Mouse (Mus musculus) liver, adult 2 months (tissue): ENCODE data around the gene Dctpp1. TPM values are rescaled to one million over a fixed set of nuclear protein-coding genes. Genes with fewer than 3 reads are reported as not detected.

Source experiments
- DNase-seq: peaks from one replicate; pipeline ENCODE4 v3.0.0-alpha.2; 2011; ENCODE audit warnings: low read depth, low spot score; ENCODE audit errors: extremely low read depth
- H3K27ac ChIP-seq: fragments of 200-500 bp; replicated peaks from 2 replicates; pipeline ENCODE4 v1.5.1; 2012; ENCODE audit warnings: low read depth, mild to moderate bottlenecking, control low read depth, inconsistent platforms, low read length; ENCODE audit not compliant: insufficient read depth
- H3K27me3 ChIP-seq: fragments of 200-500 bp; 2 replicates; pipeline ENCODE4 v1.6.1; 2012; ENCODE audit warnings: mild to moderate bottlenecking, moderate library complexity, low read length, inconsistent platforms; ENCODE audit not compliant: control insufficient read depth, insufficient read depth
- H3K36me3 ChIP-seq: fragments of 200-500 bp; 2 replicates; pipeline ENCODE4 v1.6.1; 2012; ENCODE audit warnings: low read length, inconsistent platforms; ENCODE audit not compliant: control insufficient read depth, insufficient read depth
- H3K4me1 ChIP-seq: fragments of 200-500 bp; 2 replicates; pipeline ENCODE4 v1.6.1; 2011; ENCODE audit warnings: low read length; ENCODE audit not compliant: control insufficient read depth, insufficient read depth
- H3K4me3 ChIP-seq: fragments of 200-500 bp; 2 replicates; pipeline ENCODE4 v1.5.1; 2011; ENCODE audit warnings: low read depth, mild to moderate bottlenecking, control low read depth, low read length, moderate library complexity; ENCODE audit not compliant: insufficient read depth
- H3K79me2 ChIP-seq: fragments of 200-500 bp; 2 replicates; pipeline ENCODE4 v1.6.1; 2012; ENCODE audit warnings: inconsistent platforms, mild to moderate bottlenecking, low read length, moderate library complexity; ENCODE audit not compliant: control insufficient read depth, insufficient read depth
- H3K9ac ChIP-seq: fragments of 200-500 bp; 2 replicates; pipeline ENCODE4 v1.6.1; 2012; ENCODE audit warnings: low read depth, mild to moderate bottlenecking, control low read depth, inconsistent platforms, low read length
- CTCF ChIP-seq: fragments of 200-500 bp; IDR thresholded peaks from 2 replicates; pipeline ENCODE4 v1.5.1; 2011; ENCODE audit warnings: low read depth, low read length, control low read depth
- POLR2A ChIP-seq: fragments of 200-500 bp; IDR thresholded peaks from 2 replicates; pipeline ENCODE4 v1.6.1; 2011; ENCODE audit warnings: low read length, control low read depth; ENCODE audit not compliant: insufficient read depth; ENCODE audit errors: extremely low read depth
- WGBS: fragments of 180-500 bp; shearing (Covaris S2); methylation state at CpG from one replicate; pipeline ENCODE4 v1.1.7; 2018; 5-methylcytosine and 5-hydroxymethylcytosine counted together
- polyA plus RNA-seq: library from polyadenylated mRNA; depleted of rRNA; stranded (reverse); fragments of >200 nt; gene quantifications from 2 replicates; pipeline ENCODE4 v1.2.3, GENCODE M21; 2012
- total RNA-seq: library from RNA; depleted of rRNA; stranded (reverse); fragments of >200 nt; gene quantifications from 2 replicates; pipeline ENCODE4 v1.2.3, GENCODE M21; 2014

The Dctpp1 gene
- total and polyA plus RNA-seq, 2 experiments, result 61.5 to 70.7 TPM

DNA sequence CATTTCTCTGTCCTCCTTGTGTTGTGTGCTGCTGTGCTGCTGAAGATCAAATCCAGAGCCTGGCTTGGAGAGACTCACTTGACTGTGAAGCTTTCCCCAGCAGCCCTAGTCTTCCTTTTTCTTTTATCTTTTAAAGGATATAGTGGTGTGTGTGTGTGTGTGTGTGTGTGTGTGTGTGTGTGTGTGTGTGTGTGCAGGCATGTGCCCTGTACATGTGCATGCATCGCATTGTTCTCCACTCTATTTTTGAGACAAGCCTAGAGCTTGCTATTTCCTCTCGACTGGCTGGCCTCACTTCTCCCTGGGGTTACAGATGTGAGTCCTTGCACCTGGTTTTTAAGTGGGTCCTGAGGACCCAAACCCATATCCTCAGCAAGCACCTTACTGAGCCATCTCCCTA, 21.7 kb upstream of the Dctpp1 start:
- H3K9ac ChIP-seq, result no peak overlapping the region
- H3K4me1 ChIP-seq, result peaks cover 7% of the 10 kb centered on the region
- TF ChIP-seq CTCF (no peak), POLR2A (no peak)
- H3K4me3 ChIP-seq, result no peak overlapping the region
- H3K27ac ChIP-seq, result no peak overlapping the region
- no peaks in the 10 kb centered on the region for H3K36me3 ChIP-seq
- 89% methylated on average over 2 of the region's 2 CpGs for WGBS
- no peaks in the 10 kb centered on the region for H3K79me2 ChIP-seq
- H3K27me3 ChIP-seq, result no peaks in the 10 kb centered on the region
- DNase-seq, result no peak

DNA sequence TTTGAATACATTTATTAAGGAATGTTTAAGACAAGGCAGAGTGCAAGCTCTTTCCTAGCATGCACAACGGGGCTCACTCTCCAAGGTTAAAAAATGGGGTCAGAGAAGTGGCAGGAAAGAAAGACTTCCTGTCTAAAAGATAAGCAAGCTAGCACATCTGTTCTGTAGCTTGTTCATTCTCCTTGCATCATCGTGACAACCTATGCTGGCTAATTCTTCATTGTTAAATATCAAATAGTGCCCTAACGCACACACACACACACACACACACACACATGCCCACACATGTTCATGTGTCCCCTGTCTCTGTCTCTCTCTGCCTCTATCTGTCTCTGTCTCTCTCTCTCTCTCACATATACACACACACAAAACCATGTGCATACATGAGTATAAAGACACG, 20.6 kb upstream of the Dctpp1 start:
- no peaks in the 10 kb centered on the region for H3K27me3 ChIP-seq
- H3K27ac ChIP-seq, result no peak overlapping the region
- no peaks in the 10 kb centered on the region for H3K36me3 ChIP-seq
- 60% methylated on average over 4 of the region's 4 CpGs for WGBS
- H3K4me3 ChIP-seq, result no peak overlapping the region
- TF ChIP-seq CTCF, result no peak
- TF ChIP-seq POLR2A, result no peak
- H3K4me1 ChIP-seq, result peaks cover 12% of the 10 kb centered on the region
- no peak for DNase-seq
- H3K79me2 ChIP-seq, result no peaks in the 10 kb centered on the region
- no peak overlapping the region for H3K9ac ChIP-seq

DNA sequence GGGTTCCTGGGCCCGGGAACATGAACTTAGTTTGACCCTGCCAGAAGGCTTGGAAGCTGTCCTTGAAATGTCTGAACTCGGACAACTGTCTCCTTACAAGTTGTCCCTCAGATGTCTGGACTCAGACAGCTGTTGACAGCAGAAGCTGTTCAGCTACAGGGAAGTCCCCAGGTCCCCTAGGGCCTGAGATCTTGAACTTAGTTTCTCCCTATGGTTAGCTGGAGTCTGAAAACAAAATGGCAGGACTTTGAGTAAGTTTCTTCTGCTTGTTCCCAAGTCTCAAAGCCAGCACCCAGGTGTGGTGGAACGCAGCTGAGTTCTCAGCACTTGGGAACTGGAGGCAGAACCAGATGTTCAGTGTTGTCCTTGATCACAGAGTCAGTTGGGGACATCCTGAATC, 19.6 kb upstream of the Dctpp1 start:
- Histone ChIP-seq H3K27ac (no peak overlapping the region), H3K9ac (no peak overlapping the region), H3K79me2 (no peaks in the 10 kb centered on the region), H3K4me1 (peaks cover 18% of the 10 kb centered on the region), H3K4me3 (no peak overlapping the region), H3K27me3 (no peaks in the 10 kb centered on the region), H3K36me3 (no peaks in the 10 kb centered on the region)
- 79% methylated on average over 3 of the region's 3 CpGs for WGBS
- no peak for DNase-seq
- TF ChIP-seq POLR2A, result no peak
- no peak for TF ChIP-seq CTCF

DNA sequence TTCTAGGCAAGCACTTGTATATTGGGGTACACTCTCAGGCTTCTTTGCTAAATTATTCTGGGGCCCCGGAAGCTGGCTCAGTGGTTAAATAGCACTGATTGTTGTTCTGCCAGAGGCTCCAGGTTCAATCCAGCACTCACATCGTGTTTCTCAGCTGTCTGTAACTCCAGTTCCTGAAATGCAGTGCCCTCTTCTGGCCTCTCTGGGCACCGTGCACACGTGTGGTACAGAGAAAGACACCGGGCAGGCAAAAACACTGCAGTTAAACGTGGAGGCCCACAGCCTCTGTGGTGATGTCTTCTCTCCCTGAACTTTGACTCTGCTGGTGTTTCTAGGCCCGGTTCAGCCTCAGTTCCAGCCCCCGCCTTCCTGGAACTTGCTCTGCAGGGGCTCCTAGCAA, 17.8 kb upstream of the Dctpp1 start:
- Histone ChIP-seq H3K4me3 (no peak overlapping the region), H3K79me2 (peaks cover 5% of the 10 kb centered on the region), H3K27me3 (no peaks in the 10 kb centered on the region), H3K9ac (no peak overlapping the region; the same call in 1 of the 2 replicates), H3K4me1 (peaks cover 21% of the 10 kb centered on the region), H3K36me3 (no peaks in the 10 kb centered on the region), H3K27ac (peak overlapping the region; percentile 99)
- TF ChIP-seq CTCF, result peak; percentile 93
- no peak for TF ChIP-seq POLR2A
- WGBS, result 14% methylated on average over 8 of the region's 8 CpGs
- DNase-seq, result peak; percentile 81

DNA sequence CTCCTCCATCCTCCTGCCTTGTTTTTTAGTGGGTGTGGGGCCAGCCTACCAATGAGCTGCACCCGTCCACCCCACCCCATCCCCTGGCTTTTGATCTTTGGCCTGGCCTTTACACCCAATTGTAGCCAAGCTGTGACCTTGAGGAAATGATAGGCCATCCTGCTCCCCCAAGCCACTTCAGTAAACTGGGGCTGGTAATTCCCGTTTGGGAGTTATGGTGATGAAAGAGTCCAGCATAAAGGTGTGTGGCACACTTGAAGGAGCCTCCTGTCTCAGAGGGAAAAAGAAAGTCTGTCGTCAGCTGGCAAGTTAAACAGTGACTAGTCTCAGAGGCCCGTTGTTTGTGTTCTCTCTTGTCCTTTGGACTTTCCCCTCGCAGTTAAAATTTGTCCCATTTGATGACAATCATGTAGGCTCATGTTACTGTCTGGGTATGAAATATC, 16.0 kb upstream of the Dctpp1 start:
- 15% methylated on average over 5 of the region's 5 CpGs for WGBS
- H3K79me2 ChIP-seq, result peaks cover 16% of the 10 kb centered on the region
- DNase-seq, result peak; percentile 97
- no peak overlapping the region for H3K4me3 ChIP-seq
- H3K36me3 ChIP-seq, result peaks cover 10% of the 10 kb centered on the region
- peaks cover 21% of the 10 kb centered on the region for H3K4me1 ChIP-seq
- no peak for TF ChIP-seq POLR2A
- TF ChIP-seq CTCF, result no peak
- peak overlapping the region; percentile 99 for H3K27ac ChIP-seq
- no peaks in the 10 kb centered on the region for H3K27me3 ChIP-seq
- H3K9ac ChIP-seq, result no peak overlapping the region

DNA sequence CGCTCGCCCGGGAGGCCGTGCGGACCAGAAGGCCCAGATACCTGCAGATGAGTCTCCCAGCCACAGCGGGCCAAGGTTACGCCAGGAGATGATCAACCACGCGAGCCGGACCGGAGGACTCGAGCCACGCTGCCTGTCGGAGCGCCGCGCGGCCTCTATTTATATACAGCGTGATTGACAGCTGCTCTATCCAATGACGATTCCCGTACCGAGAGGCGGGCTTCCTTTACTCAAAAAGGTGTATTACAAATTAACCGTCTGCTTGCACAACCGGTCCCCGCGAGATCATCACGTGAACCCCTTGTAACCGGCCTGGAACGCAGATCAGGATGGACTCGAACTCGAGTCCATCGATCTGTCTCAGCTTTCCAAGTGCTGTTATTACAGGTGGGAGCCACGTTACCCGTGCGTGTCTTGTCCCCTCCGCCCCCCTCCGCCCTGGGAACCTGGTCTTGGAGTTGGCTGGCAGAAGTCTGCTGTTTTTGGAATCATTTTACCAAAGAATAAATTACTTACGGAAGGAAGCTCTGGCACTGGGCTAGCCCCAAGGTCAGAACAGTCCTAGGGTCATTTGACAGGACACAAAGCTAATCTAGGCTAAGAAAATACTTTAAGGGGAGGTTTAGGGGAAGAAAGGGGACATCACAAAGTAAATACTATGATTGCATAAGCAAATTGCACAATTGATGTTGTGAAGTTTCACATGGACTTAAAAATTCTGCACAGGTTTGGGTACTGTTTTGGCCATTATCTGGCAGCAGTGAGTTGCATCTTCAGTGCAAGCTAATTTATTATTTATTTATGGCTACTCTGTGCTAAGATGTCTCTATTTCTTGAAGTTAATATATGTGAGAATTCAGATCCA, 13.6 kb upstream of the Dctpp1 start, which contains the start of gene Sephs2:
Gene Sephs2, minus strand, starts transcription at position 131 of the 865 bp plus-strand sequence.
- peak; percentile 99 for DNase-seq
- peaks cover 21% of the 10 kb centered on the region for H3K4me1 ChIP-seq
- peak within 1 kb of the TSS; percentile 99 for H3K27ac ChIP-seq
- under 1% methylated on average over 39 of the region's 39 CpGs for whole genome bisulfite sequencing
- peak within 1 kb of the TSS; percentile 80 for H3K9ac ChIP-seq
- H3K79me2 ChIP-seq, result peaks cover 16% of the 10 kb centered on the region
- H3K27me3 ChIP-seq, result no peaks in the 10 kb centered on the region
- peaks cover 18% of the 10 kb centered on the region for H3K36me3 ChIP-seq
- TF ChIP-seq POLR2A, result peak; percentile 100
- 0 out of 2 replicates have a peak, but pooled peaks have one; percentile 3 for TF ChIP-seq CTCF
- H3K4me3 ChIP-seq, result peak within 1 kb of the TSS; percentile 90
